Mouse (Mus musculus): ENCODE results near the gene Metrn.

- no peak for TF ChIP-seq CTCF (IDR thresholded peaks at IDR 0.05; ENCODE audit: control insufficient read depth, insufficient read depth, insufficient read length)
- peak; percentile 66 for TF ChIP-seq USF1 (IDR thresholded peaks at IDR 0.05; ENCODE audit: low read depth)
Measured at GRCm38 (mm10) chr17:25756378-25757242, 40.3 kb downstream of the Metrn start.
